Mouse (Mus musculus): ENCODE results near the gene Mien1. TPM values are rescaled to one million over a fixed set of nuclear protein-coding genes. Genes with fewer than 3 reads are reported as not detected.

The Mien1 gene
- polyA plus RNA-seq, 1 experiment = 197 TPM

DNA sequence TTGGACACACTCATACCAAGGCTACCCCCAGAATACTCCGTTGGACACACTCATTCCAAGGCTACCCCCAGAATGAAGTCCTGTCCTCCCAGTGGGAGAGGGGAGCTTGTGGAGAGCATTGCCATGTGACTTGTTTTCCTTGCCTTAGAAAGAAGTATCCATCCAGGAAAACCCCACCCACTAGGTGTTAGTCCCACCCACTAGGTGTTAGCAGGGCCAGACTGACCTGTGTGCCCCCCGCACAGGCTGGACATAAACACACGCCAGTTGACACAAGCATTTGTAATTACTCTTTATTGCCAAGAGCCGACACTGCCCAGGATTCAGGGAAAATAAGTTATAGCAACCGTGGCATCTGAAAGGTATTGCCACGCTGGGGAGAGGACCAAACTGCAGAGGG is 1.4 kb downstream of the Mien1 start:
- Histone ChIP-seq H3K4me1 (ENCODE audit: control insufficient read depth, insufficient read depth, low read length) (no peaks in the 10 kb centered on the region), H3K27ac (ENCODE audit: insufficient read depth, low read length) (no peak overlapping the region), H3K4me3 (ENCODE audit: insufficient read depth, low read length) (no peak overlapping the region; the same call in 1 of the 2 replicates)
- TF ChIP-seq POLR2A (IDR thresholded peaks at IDR 0.05; ENCODE audit: extremely low read depth, insufficient read depth, low read length) (no peak), CTCF (IDR thresholded peaks at IDR 0.05; ENCODE audit: extremely low read depth, insufficient read depth, low read length) (no peak)

GRCm38 (mm10) chr11:98435723-98436122 is 3.1 kb downstream of the Mien1 start:
- TF ChIP-seq POLR2A (IDR thresholded peaks at IDR 0.05; ENCODE audit: extremely low read depth, insufficient read depth, low read length) = no peak
- no peak for TF ChIP-seq CTCF (IDR thresholded peaks at IDR 0.05; ENCODE audit: extremely low read depth, insufficient read depth, low read length)
- Histone ChIP-seq H3K4me3 (ENCODE audit: insufficient read depth, low read length) (no peak overlapping the region), H3K4me1 (ENCODE audit: control insufficient read depth, insufficient read depth, low read length) (no peaks in the 10 kb centered on the region), H3K27ac (ENCODE audit: insufficient read depth, low read length) (no peak overlapping the region)

DNA sequence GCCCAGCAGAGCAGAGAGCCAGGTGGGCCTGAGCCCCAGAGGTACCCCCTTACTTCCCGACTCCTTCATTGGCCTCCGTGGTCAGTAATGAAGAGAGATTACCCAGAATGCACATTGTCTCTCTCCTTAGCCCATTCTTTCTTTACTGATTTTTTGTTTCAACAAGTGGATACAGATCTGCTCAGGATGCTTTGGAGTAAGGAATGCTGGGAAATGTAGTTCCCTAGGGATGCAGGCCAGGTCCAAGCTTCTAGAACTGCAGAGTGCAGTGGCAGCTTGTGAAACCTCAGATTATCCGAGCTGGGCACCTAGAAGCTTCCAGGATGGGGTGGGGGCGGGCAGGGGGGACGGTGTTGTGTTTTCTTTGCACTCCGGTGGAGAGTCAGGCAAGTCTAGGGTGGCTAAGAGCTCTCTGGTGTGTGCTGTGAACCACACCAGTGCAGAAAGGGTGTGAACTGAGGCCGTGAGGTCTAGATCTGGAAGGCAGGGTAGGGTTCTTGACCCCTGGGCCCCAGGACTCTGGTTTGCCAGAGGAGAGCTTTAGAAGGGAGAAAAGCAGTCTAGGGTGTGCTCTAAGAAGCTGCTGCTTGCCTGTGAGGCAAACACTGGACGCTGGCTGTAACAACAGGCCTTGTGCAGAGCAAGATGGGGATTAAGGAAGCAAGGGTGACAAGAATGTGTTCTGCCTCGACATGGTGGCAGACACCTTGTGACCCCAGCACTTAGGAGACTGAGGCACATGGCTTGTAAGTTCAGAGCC is 6.9 kb downstream of the Mien1 start:
- no peak overlapping the region for H3K27ac ChIP-seq (ENCODE audit: insufficient read depth, low read length)
- TF ChIP-seq POLR2A (IDR thresholded peaks at IDR 0.05; ENCODE audit: extremely low read depth, insufficient read depth, low read length) (no peak), CTCF (IDR thresholded peaks at IDR 0.05; ENCODE audit: extremely low read depth, insufficient read depth, low read length) (no peak)
- H3K4me1 ChIP-seq (ENCODE audit: control insufficient read depth, insufficient read depth, low read length) = no peaks in the 10 kb centered on the region
- H3K4me3 ChIP-seq (ENCODE audit: insufficient read depth, low read length) = no peak overlapping the region

GRCm38 (mm10) chr11:98428436-98428835 is 10.4 kb downstream of the Mien1 start:
- Histone ChIP-seq H3K4me3 (ENCODE audit: insufficient read depth, low read length) (no peak overlapping the region), H3K27ac (ENCODE audit: insufficient read depth, low read length) (no peak overlapping the region), H3K4me1 (ENCODE audit: control insufficient read depth, insufficient read depth, low read length) (no peaks in the 10 kb centered on the region)
- TF ChIP-seq CTCF (IDR thresholded peaks at IDR 0.05; ENCODE audit: extremely low read depth, insufficient read depth, low read length) (no peak), POLR2A (IDR thresholded peaks at IDR 0.05; ENCODE audit: extremely low read depth, insufficient read depth, low read length) (no peak)

DNA sequence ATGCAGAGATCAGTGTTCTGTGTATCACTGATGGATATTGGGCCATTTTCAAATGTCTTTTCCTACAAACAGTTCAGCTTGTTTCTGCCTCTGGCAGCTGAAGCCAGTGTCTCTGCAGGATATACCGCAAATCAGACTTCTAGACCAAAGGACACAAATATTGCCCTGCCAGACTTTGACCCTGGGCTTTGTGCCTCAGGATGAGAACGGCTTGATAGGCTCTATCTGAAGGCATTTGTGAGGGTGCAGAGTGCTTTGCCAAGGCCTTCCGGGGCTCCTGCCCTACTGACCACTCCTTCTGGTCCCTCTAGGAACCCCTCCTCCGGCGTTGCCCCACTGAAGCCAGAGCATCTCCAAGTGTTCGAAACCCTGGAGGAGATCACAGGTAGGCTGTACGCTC is 12.2 kb downstream of the Mien1 start:
- Histone ChIP-seq H3K27ac (ENCODE audit: insufficient read depth, low read length) (no peak overlapping the region), H3K4me1 (ENCODE audit: control insufficient read depth, insufficient read depth, low read length) (no peaks in the 10 kb centered on the region), H3K4me3 (ENCODE audit: insufficient read depth, low read length) (no peak overlapping the region)
- no peak for TF ChIP-seq POLR2A (IDR thresholded peaks at IDR 0.05; ENCODE audit: extremely low read depth, insufficient read depth, low read length)
- TF ChIP-seq CTCF (IDR thresholded peaks at IDR 0.05; ENCODE audit: extremely low read depth, insufficient read depth, low read length) = no peak

DNA sequence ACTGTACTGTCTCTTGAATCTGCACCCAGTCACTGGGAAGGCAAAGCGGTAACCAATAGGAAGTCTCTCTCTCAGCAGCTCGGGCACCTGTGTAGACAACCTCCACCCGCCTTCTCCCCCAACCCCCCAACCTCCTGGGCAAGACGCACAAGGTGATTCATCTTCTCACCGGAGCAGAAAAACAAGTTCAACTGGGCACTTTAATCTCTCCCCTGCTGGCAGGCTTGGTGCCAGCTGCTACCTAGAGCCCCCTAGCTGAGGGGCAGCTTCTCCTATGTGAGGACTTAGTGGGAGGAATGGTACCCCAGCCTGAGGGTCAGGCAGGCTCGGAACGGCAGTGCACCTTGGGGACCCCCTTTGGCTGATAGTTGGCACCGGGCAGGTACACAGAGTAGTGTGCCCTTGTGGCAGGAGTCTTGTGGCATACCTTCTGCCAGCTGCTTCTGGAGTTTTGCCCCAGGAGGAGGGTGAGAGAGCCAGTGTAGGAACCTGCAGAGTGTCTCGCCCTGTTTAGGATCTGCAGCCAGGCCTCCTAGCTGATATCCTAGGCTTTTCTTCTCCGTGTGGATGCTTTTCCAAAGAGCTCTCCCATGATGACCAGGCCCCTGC is 19.7 kb downstream of the Mien1 start:
- no peak for TF ChIP-seq POLR2A (IDR thresholded peaks at IDR 0.05; ENCODE audit: extremely low read depth, insufficient read depth, low read length)
- TF ChIP-seq CTCF (IDR thresholded peaks at IDR 0.05; ENCODE audit: extremely low read depth, insufficient read depth, low read length) = no peak
- Histone ChIP-seq H3K4me3 (ENCODE audit: insufficient read depth, low read length) (no peak overlapping the region), H3K27ac (ENCODE audit: insufficient read depth, low read length) (0 out of 2 replicates have a peak overlapping the region, but pooled peaks have one; percentile 5), H3K4me1 (ENCODE audit: control insufficient read depth, insufficient read depth, low read length) (peaks cover 2% of the 10 kb centered on the region; the same call in 1 of the 2 replicates)

GRCm38 (mm10) chr11:98418273-98418672 is 20.5 kb downstream of the Mien1 start:
- TF ChIP-seq CTCF (IDR thresholded peaks at IDR 0.05; ENCODE audit: extremely low read depth, insufficient read depth, low read length) (no peak), POLR2A (IDR thresholded peaks at IDR 0.05; ENCODE audit: extremely low read depth, insufficient read depth, low read length) (no peak)
- H3K4me1 ChIP-seq (ENCODE audit: control insufficient read depth, insufficient read depth, low read length) = peaks cover 2% of the 10 kb centered on the region; the same call in 1 of the 2 replicates

DNA sequence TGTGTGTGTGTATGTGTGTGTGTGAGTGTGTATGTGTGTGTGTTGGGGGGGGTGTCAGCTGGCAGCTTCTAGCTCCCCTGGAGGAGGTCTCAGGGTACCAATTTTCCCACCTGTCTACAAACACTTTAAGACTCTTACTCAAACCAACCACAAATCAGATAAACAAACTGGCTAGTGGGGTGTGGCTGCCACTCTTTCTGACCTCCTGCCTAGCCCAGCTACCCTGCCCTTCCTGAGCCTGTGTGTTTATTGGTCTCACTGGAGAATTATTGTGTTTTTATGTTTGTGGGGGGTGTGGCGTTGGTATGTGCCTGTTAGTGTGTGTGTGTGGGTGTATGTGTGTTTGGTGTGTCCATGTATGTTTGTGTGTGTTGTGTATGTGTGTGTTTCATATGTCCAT is 21.7 kb downstream of the Mien1 start:
- TF ChIP-seq POLR2A (IDR thresholded peaks at IDR 0.05; ENCODE audit: extremely low read depth, insufficient read depth, low read length) (no peak), CTCF (IDR thresholded peaks at IDR 0.05; ENCODE audit: extremely low read depth, insufficient read depth, low read length) (no peak)
- Histone ChIP-seq H3K4me3 (ENCODE audit: insufficient read depth, low read length) (no peak overlapping the region), H3K27ac (ENCODE audit: insufficient read depth, low read length) (no peak overlapping the region), H3K4me1 (ENCODE audit: control insufficient read depth, insufficient read depth, low read length) (peaks cover 2% of the 10 kb centered on the region; the same call in 1 of the 2 replicates)

More at GRCm38 (mm10) chr11:98418273-98418672, 20.5 kb downstream of the Mien1 start:
- H3K4me3 ChIP-seq (ENCODE audit: insufficient read depth, low read length) = no peak overlapping the region
- H3K27ac ChIP-seq (ENCODE audit: insufficient read depth, low read length) = no peak overlapping the region

DNA sequence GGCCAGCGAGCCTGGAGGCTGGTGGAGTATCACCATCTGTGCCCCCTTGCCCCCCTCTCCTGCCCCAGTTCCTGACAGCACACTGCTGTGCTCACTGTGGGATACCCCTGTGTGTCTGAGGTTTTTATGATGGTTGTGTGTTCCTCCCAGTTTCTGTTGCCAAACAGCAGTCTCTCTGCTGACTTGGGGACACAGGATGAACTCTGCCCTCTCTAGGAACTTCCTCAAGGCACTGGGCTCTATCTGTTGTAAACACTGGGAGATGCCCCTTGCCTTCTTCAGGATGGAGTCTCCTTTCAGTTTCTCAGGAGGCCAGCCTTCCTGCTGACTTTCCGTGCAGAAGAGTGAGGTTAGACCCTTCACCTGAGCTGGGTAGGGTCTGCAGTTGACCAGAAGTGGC is 24.6 kb downstream of the Mien1 start:
- peaks cover 2% of the 10 kb centered on the region; the same call in 1 of the 2 replicates for H3K4me1 ChIP-seq (ENCODE audit: control insufficient read depth, insufficient read depth, low read length)
- no peak overlapping the region for H3K27ac ChIP-seq (ENCODE audit: insufficient read depth, low read length)
- TF ChIP-seq POLR2A (IDR thresholded peaks at IDR 0.05; ENCODE audit: extremely low read depth, insufficient read depth, low read length) = no peak
- TF ChIP-seq CTCF (IDR thresholded peaks at IDR 0.05; ENCODE audit: extremely low read depth, insufficient read depth, low read length) = no peak
- no peak overlapping the region for H3K4me3 ChIP-seq (ENCODE audit: insufficient read depth, low read length)

DNA sequence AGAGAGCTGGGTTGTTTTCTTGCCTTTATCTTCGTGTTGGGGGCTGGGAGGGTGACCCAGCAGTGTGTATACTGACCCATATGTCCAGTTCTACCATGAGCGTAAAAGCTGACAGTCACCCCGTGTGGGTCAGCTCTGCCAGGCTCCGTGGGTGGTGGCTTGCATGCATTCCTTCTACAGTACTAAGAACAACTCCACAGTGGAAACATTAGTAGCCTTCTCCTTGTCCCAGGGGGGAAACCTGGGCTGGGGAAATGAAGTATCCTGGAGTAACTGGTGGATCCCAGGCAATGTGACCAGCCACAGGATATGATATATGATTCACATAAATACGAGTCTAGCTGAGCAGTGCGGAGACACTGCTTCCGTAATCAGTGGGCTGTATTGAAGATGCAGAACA is 25.1 kb downstream of the Mien1 start:
- peak overlapping the region; percentile 28; the same call in 1 of the 2 replicates for H3K4me3 ChIP-seq (ENCODE audit: insufficient read depth, low read length)
- H3K4me1 ChIP-seq (ENCODE audit: control insufficient read depth, insufficient read depth, low read length) = peaks cover 2% of the 10 kb centered on the region; the same call in 1 of the 2 replicates
- no peak for TF ChIP-seq CTCF (IDR thresholded peaks at IDR 0.05; ENCODE audit: extremely low read depth, insufficient read depth, low read length)
- TF ChIP-seq POLR2A (IDR thresholded peaks at IDR 0.05; ENCODE audit: extremely low read depth, insufficient read depth, low read length) = no peak
- no peak overlapping the region for H3K27ac ChIP-seq (ENCODE audit: insufficient read depth, low read length)
